Mouse (Mus musculus) neural tube, embryonic 10.5 days (tissue): ENCODE data around the gene Rep15.
A peak's percentile ranks its signal among the peaks of the same experiment; 100 is the strongest.

Experiments used
- DNase-seq: peaks from one replicate; pipeline ENCODE4 v3.0.0-alpha.2; 2017; ENCODE audit warnings: low spot score; ENCODE audit errors: extremely low spot score

The Rep15 gene

GRCm38 (mm10) chr6:147029591-147029990, 2.8 kb upstream of the Rep15 start:
- peak; percentile 8 for DNase-seq

GRCm38 (mm10) chr6:147030096-147030885, 2.1 kb upstream of the Rep15 start:
- DNase-seq = peak; percentile 4

GRCm38 (mm10) chr6:147042291-147043290, 10.2 kb downstream of the Rep15 start, which contains the start of gene Mrps35:
TSS of gene Mrps35 (plus strand) at chr6:147042764.
- peak; percentile 94 for DNase-seq

GRCm38 (mm10) chr6:147043633-147044032, 11.2 kb downstream of the Rep15 start:
- no peak for DNase-seq

GRCm38 (mm10) chr6:147049239-147049805, 16.9 kb downstream of the Rep15 start:
- no peak for DNase-seq

GRCm38 (mm10) chr6:147051666-147052065, 19.3 kb downstream of the Rep15 start:
- DNase-seq = no peak

- no peak for DNase-seq
These were observed 20.1 kb downstream of the Rep15 start for GRCm38 (mm10) chr6:147052440-147052839.

- DNase-seq = no peak
These were observed 21.6 kb downstream of the Rep15 start for GRCm38 (mm10) chr6:147053785-147054646.

GRCm38 (mm10) chr6:147055374-147055977, 23.1 kb downstream of the Rep15 start:
- DNase-seq = no peak

- DNase-seq = no peak
These were observed 26.9 kb downstream of the Rep15 start for GRCm38 (mm10) chr6:147059326-147059725.

- no peak for DNase-seq
These were observed 29.2 kb downstream of the Rep15 start for GRCm38 (mm10) chr6:147061630-147062029.

- no peak for DNase-seq
These were observed 29.6 kb downstream of the Rep15 start for GRCm38 (mm10) chr6:147062034-147062433.

GRCm38 (mm10) chr6:147062694-147063093, 30.3 kb downstream of the Rep15 start:
- DNase-seq = no peak

GRCm38 (mm10) chr6:147064226-147064943, 32.0 kb downstream of the Rep15 start:
- no peak for DNase-seq

GRCm38 (mm10) chr6:147064944-147065261, 32.5 kb downstream of the Rep15 start:
- no peak for DNase-seq

- no peak for DNase-seq
These were observed 43.5 kb downstream of the Rep15 start for GRCm38 (mm10) chr6:147075808-147076387.

GRCm38 (mm10) chr6:147076878-147077277, 44.5 kb downstream of the Rep15 start:
- no peak for DNase-seq

GRCm38 (mm10) chr6:147079919-147080318, 47.5 kb downstream of the Rep15 start:
- DNase-seq = no peak
